Mouse (Mus musculus): ENCODE measurements around the gene Mrps23. TPM values are rescaled to one million over a fixed set of nuclear protein-coding genes. Genes with fewer than 3 reads are reported as not detected.

Gene Mrps23
- polyA plus RNA-seq, 1 experiment, result 197 TPM

GRCm38 (mm10) chr11:88253514-88254167 lies 49.5 kb downstream of the Mrps23 start:
- no peak overlapping the region for H3K4me3 ChIP-seq (replicated peaks)
- no peaks in the 10 kb centered on the region for H3K36me3 ChIP-seq (replicated peaks; ENCODE audit: low read length)
- peaks cover 9% of the 10 kb centered on the region for H3K9me3 ChIP-seq
- peaks cover 29% of the 10 kb centered on the region for H3K27me3 ChIP-seq (replicated peaks)
- TF ChIP-seq GATA1 (IDR thresholded peaks at IDR 0.05; ENCODE audit: borderline replicate concordance, low read length) (no peak), FLI1 (IDR thresholded peaks at IDR 0.05; ENCODE audit: low read length) (no peak)
- H3K4me1 ChIP-seq, result peaks cover 33% of the 10 kb centered on the region

DNA sequence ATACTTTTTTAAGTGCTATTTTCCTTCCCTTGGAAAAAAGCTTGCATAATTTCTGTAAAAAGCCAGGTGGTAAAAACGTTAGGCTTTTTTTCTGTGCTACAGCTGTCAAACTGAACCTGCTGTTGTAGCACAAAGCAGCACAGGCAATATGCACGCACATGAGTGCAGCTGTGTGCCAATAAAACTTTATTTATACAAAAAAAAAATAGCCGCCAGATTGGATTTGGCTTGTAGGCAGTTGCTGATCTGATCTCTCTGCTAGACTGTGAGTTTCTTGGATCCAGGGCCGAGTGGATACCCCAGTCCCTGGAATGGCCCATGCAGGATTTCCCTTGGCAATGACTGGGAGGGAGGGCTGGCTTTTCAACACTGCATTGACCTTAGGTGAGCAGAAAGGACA lies 53.5 kb downstream of the Mrps23 start:
- H3K36me3 ChIP-seq (replicated peaks; ENCODE audit: low read length), result no peaks in the 10 kb centered on the region
- peaks cover 12% of the 10 kb centered on the region for H3K4me1 ChIP-seq
- peaks cover 40% of the 10 kb centered on the region for H3K27me3 ChIP-seq (replicated peaks)
- H3K4me3 ChIP-seq (replicated peaks), result no peak overlapping the region
- peaks cover 21% of the 10 kb centered on the region for H3K9me3 ChIP-seq
- TF ChIP-seq GATA1 (IDR thresholded peaks at IDR 0.05; ENCODE audit: borderline replicate concordance, low read length) (no peak), FLI1 (IDR thresholded peaks at IDR 0.05; ENCODE audit: low read length) (no peak)

DNA sequence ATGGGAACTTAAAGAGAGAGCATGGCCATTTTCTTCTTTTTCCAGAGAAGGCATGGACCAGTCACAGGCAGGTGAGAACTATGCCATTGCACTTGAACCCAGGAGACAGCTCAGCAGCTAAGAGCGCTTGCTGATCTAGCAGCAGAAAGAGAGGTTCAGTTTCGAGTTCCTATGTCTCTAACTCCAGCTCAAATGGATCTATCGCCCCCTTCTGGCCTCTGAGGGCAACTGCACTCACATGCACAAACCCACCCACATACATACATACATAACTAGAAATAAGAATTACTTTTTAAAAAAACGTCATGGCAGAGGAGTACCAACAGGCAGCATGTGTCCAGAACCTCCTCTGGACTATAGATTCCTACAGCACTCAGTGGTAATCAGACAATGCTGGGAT lies 54.0 kb downstream of the Mrps23 start:
- Histone ChIP-seq H3K4me1 (peaks cover 7% of the 10 kb centered on the region), H3K9me3 (peaks cover 21% of the 10 kb centered on the region), H3K27me3 (replicated peaks) (peaks cover 40% of the 10 kb centered on the region), H3K36me3 (replicated peaks; ENCODE audit: low read length) (no peaks in the 10 kb centered on the region), H3K4me3 (replicated peaks) (no peak overlapping the region)
- TF ChIP-seq GATA1 (IDR thresholded peaks at IDR 0.05; ENCODE audit: borderline replicate concordance, low read length) (no peak), FLI1 (IDR thresholded peaks at IDR 0.05; ENCODE audit: low read length) (no peak)

DNA sequence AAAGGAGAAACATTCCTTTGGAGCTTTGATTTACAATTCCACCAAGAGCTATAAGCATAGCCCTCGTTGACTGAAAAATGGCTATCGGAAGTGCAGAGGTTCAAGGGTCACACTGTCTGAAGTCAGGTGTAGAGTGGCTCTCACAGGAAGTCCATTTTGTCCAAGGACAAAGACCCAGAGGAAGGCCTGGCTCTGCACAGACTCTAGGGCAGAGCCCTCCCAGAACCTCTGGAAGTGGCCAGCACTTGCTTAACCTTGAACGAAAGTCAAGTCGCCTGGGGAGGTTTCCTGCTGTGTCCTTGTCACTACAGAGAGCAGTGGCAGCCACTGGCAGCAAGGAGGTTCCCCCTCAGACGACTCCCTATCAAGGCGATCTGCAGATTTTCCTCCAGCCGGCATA lies 56.3 kb downstream of the Mrps23 start:
- no peak for TF ChIP-seq FLI1 (IDR thresholded peaks at IDR 0.05; ENCODE audit: low read length)
- no peak for TF ChIP-seq GATA1 (IDR thresholded peaks at IDR 0.05; ENCODE audit: borderline replicate concordance, low read length)
- H3K9me3 ChIP-seq, result peaks cover 28% of the 10 kb centered on the region

More for the DNA sequence above, 56.3 kb downstream of the Mrps23 start:
- Histone ChIP-seq H3K27me3 (replicated peaks) (peaks cover 43% of the 10 kb centered on the region), H3K36me3 (replicated peaks; ENCODE audit: low read length) (no peaks in the 10 kb centered on the region), H3K4me1 (peaks cover 3% of the 10 kb centered on the region; the same call in 1 of the 2 replicates), H3K4me3 (replicated peaks) (no peak overlapping the region)

Other genes starting within 250 kb of the Mrps23 start
- gene Dynll2, start 216.9 kb upstream of the Mrps23 start, polyA plus RNA-seq (2012; ENCODE audit: insufficient read depth, low replicate concordance), result 32.1 and 63.0 TPM in 2 replicates
- 25.7 and 74.9 TPM in 2 replicates for gene Srsf1, start 157.0 kb upstream of the Mrps23 start, polyA plus RNA-seq (2012; ENCODE audit: insufficient read depth, low replicate concordance)
- 5.8 and 9.9 TPM in 2 replicates for gene Vezf1, start 136.1 kb upstream of the Mrps23 start, polyA plus RNA-seq (2012; ENCODE audit: insufficient read depth, low replicate concordance)
- gene Cuedc1, start 106.3 kb upstream of the Mrps23 start, polyA plus RNA-seq (2012; ENCODE audit: insufficient read depth, low replicate concordance), result 294 and 346 TPM in 2 replicates
- not detected in 2 replicates for gene Ccdc182, start 89.7 kb downstream of the Mrps23 start, polyA plus RNA-seq (2012; ENCODE audit: insufficient read depth, low replicate concordance)